ENCODE assay signal across 17 mouse cellular contexts in the genomic region with DNA sequence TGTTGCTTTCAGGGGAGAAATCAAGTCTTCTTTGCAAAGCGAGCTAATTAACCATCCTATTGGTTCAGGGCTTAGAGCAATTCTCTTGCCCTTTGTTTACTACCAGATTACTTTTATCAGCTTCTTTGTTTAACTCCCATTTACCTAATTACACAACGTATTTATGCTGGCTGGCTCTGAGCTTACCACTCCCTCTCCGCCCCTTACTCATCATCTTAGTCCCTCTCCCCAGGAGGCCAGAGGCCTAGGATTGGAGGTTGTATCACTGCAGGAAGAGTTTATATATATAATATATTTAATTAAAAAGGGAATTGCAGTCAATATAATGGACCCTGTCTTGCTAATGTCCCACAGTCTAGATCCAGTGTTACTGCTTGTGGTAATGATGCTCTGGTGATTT. TPM values are rescaled to one million over a fixed set of nuclear protein-coding genes. Genes with fewer than 3 reads are reported as not detected.
"Had no signal": no experiment of that assay in that cellular context is flagged by ENCODE, and none has a peak within 500 bp of the region (broad histone marks: within the 10 kb centered on the region; RNA-seq: fewer than 3 reads in every experiment).

No protein-coding gene starts in this region.

- H3K9ac ChIP-seq: kidney, embryonic 15.5 days; liver, embryonic 13.5 days; midbrain, embryonic 15.5 days had no signal

- ATAC-seq: midbrain, embryonic 15.5 days had no signal

- H3K27ac ChIP-seq: kidney, embryonic 15.5 days; left cerebral cortex, adult 2 months; liver, embryonic 13.5 days; midbrain, embryonic 15.5 days had no signal

- H3K27me3 ChIP-seq: kidney, embryonic 15.5 days; liver, embryonic 13.5 days; midbrain, embryonic 15.5 days had no signal

- H3K4me3 ChIP-seq: kidney, embryonic 15.5 days; left cerebral cortex, adult 2 months; liver, embryonic 13.5 days; midbrain, embryonic 15.5 days; myocyte had no signal

- H3K36me3 ChIP-seq: kidney, embryonic 15.5 days; liver, embryonic 13.5 days; midbrain, embryonic 15.5 days had no signal

- DNase-seq: kidney, adult 11 months; kidney, adult 8-10 months; kidney, postnatal 10 days; kidney, postnatal 36 days; layer of hippocampus, postnatal 36 days; liver, embryonic 13.5 days; lung, adult 2 months; lung, postnatal 14 days; lung, postnatal 4 days; thymus, adult 18-20 months; thymus, postnatal 25 days had no signal

- H3K4me2 ChIP-seq: kidney, embryonic 15.5 days; liver, embryonic 13.5 days; midbrain, embryonic 11.5 days; midbrain, embryonic 15.5 days had no signal

- H3K9me3 ChIP-seq: kidney, embryonic 15.5 days; liver, embryonic 13.5 days; midbrain, embryonic 15.5 days had no signal

RNA-seq across cellular contexts. Expression of a gene that starts 5.6 kb away (rescaled TPM):
- total RNA-seq: monocyte, adult 5-6 weeks had no signal
